Mouse (Mus musculus): ENCODE results near the gene Psmd6. TPM values are rescaled to one million over a fixed set of nuclear protein-coding genes. Genes with fewer than 3 reads are reported as not detected.
A peak's percentile ranks its signal among the peaks of the same experiment; 100 is the strongest.

The Psmd6 gene
- total RNA-seq, 2 experiments from 2014 or later = 137 to 265 TPM

GRCm38 (mm10) chr14:14065142-14065498, 55.7 kb downstream of the Psmd6 start:
- ATAC-seq (replicated peaks; ENCODE audit: poor library complexity, severe bottlenecking) = peak; percentile 5; the same call in 1 of the 2 replicates

- ATAC-seq (replicated peaks; ENCODE audit: poor library complexity, severe bottlenecking) = peak; percentile 63
These were observed 56.2 kb downstream of the Psmd6 start for GRCm38 (mm10) chr14:14064486-14065141.

GRCm38 (mm10) chr14:14063382-14063781, 57.4 kb downstream of the Psmd6 start:
- ATAC-seq (replicated peaks; ENCODE audit: poor library complexity, severe bottlenecking) = no peak

GRCm38 (mm10) chr14:14062531-14063245, 58.1 kb downstream of the Psmd6 start:
- ATAC-seq (replicated peaks; ENCODE audit: poor library complexity, severe bottlenecking) = no peak

Other genes starting within 250 kb of the Psmd6 start
- gene Gm281, start 206.5 kb downstream of the Psmd6 start, total RNA-seq (2014; fragmentation: Nextera tagmentation) = not detected in 2 replicates
- not detected in 2 replicates for gene Gm281, start 206.5 kb downstream of the Psmd6 start, total RNA-seq (2017)
- 14.3 and 14.6 TPM in 2 replicates for gene Atxn7, start 159.5 kb downstream of the Psmd6 start, total RNA-seq (2014; fragmentation: Nextera tagmentation)
- gene Atxn7, start 159.5 kb downstream of the Psmd6 start, total RNA-seq (2017) = 11.3 and 20.3 TPM in 2 replicates
- 188 and 219 TPM in 2 replicates for gene Thoc7, start 159.1 kb downstream of the Psmd6 start, total RNA-seq (2014; fragmentation: Nextera tagmentation)
- 347 and 460 TPM in 2 replicates for gene Thoc7, start 159.1 kb downstream of the Psmd6 start, total RNA-seq (2017)
- gene Olfr720, start 65.9 kb upstream of the Psmd6 start, total RNA-seq (2014; fragmentation: Nextera tagmentation) = not detected in 2 replicates
- not detected in 2 replicates for gene Olfr720, start 65.9 kb upstream of the Psmd6 start, total RNA-seq (2017)
- gene Olfr31, start 201.8 kb upstream of the Psmd6 start, total RNA-seq (2014; fragmentation: Nextera tagmentation) = 0.45 TPM in 1 of 2 replicates, not detected in the other
- not detected in 2 replicates for gene Olfr31, start 201.8 kb upstream of the Psmd6 start, total RNA-seq (2017)
- 18.3 and 27.4 TPM in 2 replicates for gene Il3ra, start 225.3 kb upstream of the Psmd6 start, total RNA-seq (2014; fragmentation: Nextera tagmentation)
- 26.6 and 46.0 TPM in 2 replicates for gene Il3ra, start 225.3 kb upstream of the Psmd6 start, total RNA-seq (2017)